Mouse (Mus musculus) lung, postnatal 0 days (tissue): ENCODE measurements around the gene Pip5kl1.

Source experiments
- CTCF ChIP-seq: IDR thresholded peaks from 2 replicates; pipeline ENCODE4 v1.5.1; 2016; ENCODE audit warnings: antibody characterized with exemption, mild to moderate bottlenecking
- EP300 ChIP-seq: IDR thresholded peaks from 2 replicates; pipeline ENCODE4 v1.6.1; 2016; ENCODE audit warnings: antibody characterized with exemption, mild to moderate bottlenecking, control low read depth

DNA sequence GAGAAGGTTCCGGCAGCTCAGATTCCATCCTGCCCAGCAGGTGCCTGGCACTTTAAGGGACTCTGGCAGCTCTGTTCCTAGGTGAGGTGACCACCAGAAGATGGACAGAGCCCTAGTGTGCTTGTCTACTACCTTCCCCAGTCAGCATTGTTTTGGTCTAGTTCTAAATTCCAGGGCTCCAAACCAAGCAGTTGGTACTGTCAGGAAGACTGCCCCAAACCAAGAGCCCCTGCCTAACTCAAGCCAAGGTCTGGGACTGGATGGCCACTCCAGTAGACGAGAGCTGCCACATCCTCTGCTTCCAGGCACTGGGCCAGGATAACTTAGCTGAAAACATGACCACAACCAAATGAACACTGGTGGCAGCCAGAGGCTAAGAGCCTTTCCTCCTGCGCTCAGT, 5.7 kb upstream of the Pip5kl1 start:
- no peak for TF ChIP-seq CTCF
- TF ChIP-seq EP300: no peak
